Mouse (Mus musculus): ENCODE data around the gene Dpf1. TPM values are rescaled to one million over a fixed set of nuclear protein-coding genes. Genes with fewer than 3 reads are reported as not detected.
A peak's percentile ranks its signal among the peaks of the same experiment; 100 is the strongest.

Dpf1 gene
- total and polyA plus RNA-seq, 3 experiments, result 0.21 to 0.27 TPM; not detected in 1

GRCm38 (mm10) chr7:29294111-29294761, 9.5 kb upstream of the Dpf1 start:
- no peak overlapping the region for H3K9ac ChIP-seq (ENCODE audit: low read depth, low read length)
- no peaks in the 10 kb centered on the region for H3K79me2 ChIP-seq (replicated peaks; ENCODE audit: control insufficient read depth, insufficient read depth, low read length)
- no peaks in the 10 kb centered on the region for H3K27me3 ChIP-seq (ENCODE audit: control insufficient read depth, insufficient read depth, low read length)
- no peak overlapping the region for H3K4me3 ChIP-seq
- H3K27ac ChIP-seq, result no peak overlapping the region; the same call in 1 of the 2 replicates
- peaks cover 3% of the 10 kb centered on the region; the same call in 1 of the 2 replicates for H3K4me1 ChIP-seq (ENCODE audit: control insufficient read depth, insufficient read depth, low read length)
- WGBS, result 79% methylated on average over 13 of the region's 13 CpGs
- no peaks in the 10 kb centered on the region for H3K36me3 ChIP-seq (ENCODE audit: control insufficient read depth, insufficient read depth, low read length)
- no peak for DNase-seq
- TF ChIP-seq EP300 (IDR thresholded peaks at IDR 0.05; ENCODE audit: insufficient read depth, low read depth, low read length) (no peak), CTCF (IDR thresholded peaks at IDR 0.05) (no peak), POLR2A (IDR thresholded peaks at IDR 0.05; ENCODE audit: insufficient read depth, low read depth, low read length) (no peak)
- intact Hi-C loops (cut with DNase I), result no loop called here

DNA sequence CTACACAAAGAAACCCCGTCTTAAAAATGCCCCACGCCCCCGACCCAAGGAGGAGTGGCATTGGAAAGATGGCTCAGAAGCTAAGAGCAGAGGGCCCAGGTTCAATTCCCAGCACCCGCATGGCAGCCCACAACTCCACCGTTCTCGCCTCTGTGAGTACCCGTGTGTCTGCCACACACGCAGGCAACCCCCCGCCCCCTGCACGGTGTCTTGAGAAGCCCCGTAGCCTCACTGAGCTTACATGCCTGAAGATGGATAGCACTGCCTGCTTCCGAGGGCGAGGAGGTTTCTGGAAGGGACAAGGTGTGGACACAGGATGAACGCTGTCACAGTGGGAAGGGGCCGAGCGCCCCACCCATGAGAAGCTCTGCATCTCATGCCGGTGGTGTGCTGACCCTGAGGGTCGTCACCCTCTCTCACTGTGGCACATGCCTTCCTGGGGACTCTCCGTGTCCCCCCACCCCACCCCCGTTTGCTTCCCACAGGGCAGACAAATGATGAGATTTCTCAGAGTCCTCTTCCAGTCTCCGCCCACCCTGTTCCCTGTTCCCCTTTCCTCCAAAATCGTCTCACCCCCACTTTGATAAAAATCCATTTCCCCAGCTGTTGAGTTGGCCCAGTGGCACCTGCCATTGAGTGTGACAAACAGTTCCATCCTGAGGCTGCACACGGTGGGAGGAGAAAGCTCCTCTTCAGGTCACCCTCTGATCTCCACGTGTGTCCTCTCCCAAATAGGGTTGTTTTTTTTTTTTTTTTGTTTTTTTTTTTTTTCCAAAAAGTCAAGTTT, 7.7 kb upstream of the Dpf1 start:
- WGBS, result 69% methylated on average over 24 of the region's 24 CpGs
- Histone ChIP-seq H3K4me1 (ENCODE audit: control insufficient read depth, insufficient read depth, low read length) (peaks cover 3% of the 10 kb centered on the region; the same call in 1 of the 2 replicates), H3K27ac (no peak overlapping the region), H3K27me3 (ENCODE audit: control insufficient read depth, insufficient read depth, low read length) (no peaks in the 10 kb centered on the region), H3K9ac (ENCODE audit: low read depth, low read length) (no peak overlapping the region), H3K36me3 (ENCODE audit: control insufficient read depth, insufficient read depth, low read length) (no peaks in the 10 kb centered on the region), H3K4me3 (no peak overlapping the region), H3K79me2 (replicated peaks; ENCODE audit: control insufficient read depth, insufficient read depth, low read length) (no peaks in the 10 kb centered on the region)
- DNase-seq, result no peak
- TF ChIP-seq POLR2A (IDR thresholded peaks at IDR 0.05; ENCODE audit: insufficient read depth, low read depth, low read length) (peak; percentile 5; the same call in 1 of the 2 replicates), EP300 (IDR thresholded peaks at IDR 0.05; ENCODE audit: insufficient read depth, low read depth, low read length) (no peak)
- intact Hi-C loops (cut with DNase I), result loop anchor here (2.0 kb wide), 2 partner anchors 115 to 245 kb away; partner anchors contain the start of gene Psmd8

DNA sequence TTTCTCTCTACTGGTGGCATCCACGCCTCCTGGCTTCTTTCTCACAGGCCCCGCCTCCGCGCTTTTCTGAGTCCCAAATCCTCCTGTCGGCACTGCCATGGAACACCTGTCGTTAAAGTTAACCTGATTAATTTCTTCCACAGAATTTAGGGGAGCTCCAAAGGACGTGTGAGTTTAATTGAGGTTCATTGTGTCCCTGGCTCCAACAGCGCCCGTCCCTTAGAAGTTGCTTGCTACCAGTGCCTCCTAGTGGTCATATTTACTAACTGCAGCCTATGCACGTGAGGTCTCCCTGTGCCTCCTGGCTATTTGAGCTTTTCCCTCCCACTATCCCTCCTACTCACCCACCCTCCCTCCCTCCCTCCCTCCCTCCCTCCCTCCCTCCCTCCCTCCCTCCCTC, 6.8 kb upstream of the Dpf1 start:
- Histone ChIP-seq H3K79me2 (replicated peaks; ENCODE audit: control insufficient read depth, insufficient read depth, low read length) (no peaks in the 10 kb centered on the region), H3K36me3 (ENCODE audit: control insufficient read depth, insufficient read depth, low read length) (no peaks in the 10 kb centered on the region), H3K27me3 (ENCODE audit: control insufficient read depth, insufficient read depth, low read length) (no peaks in the 10 kb centered on the region), H3K27ac (no peak overlapping the region), H3K9ac (ENCODE audit: low read depth, low read length) (no peak overlapping the region), H3K4me1 (ENCODE audit: control insufficient read depth, insufficient read depth, low read length) (peaks cover 3% of the 10 kb centered on the region; the same call in 1 of the 2 replicates), H3K4me3 (no peak overlapping the region)
- TF ChIP-seq CTCF (IDR thresholded peaks at IDR 0.05), result peak; percentile 77
- TF ChIP-seq POLR2A (IDR thresholded peaks at IDR 0.05; ENCODE audit: insufficient read depth, low read depth, low read length), result no peak
- TF ChIP-seq EP300 (IDR thresholded peaks at IDR 0.05; ENCODE audit: insufficient read depth, low read depth, low read length), result peak; percentile 85; the same call in 1 of the 2 replicates
- DNase-seq, result peak; percentile 56 to 63
- intact Hi-C loops (cut with DNase I), result loop anchor here (1.0 to 2.0 kb wide), 4 partner anchors 50 to 246 kb away; partner anchors contain the start of gene Psmd8
- 12% methylated on average over 10 of the region's 10 CpGs for WGBS

DNA sequence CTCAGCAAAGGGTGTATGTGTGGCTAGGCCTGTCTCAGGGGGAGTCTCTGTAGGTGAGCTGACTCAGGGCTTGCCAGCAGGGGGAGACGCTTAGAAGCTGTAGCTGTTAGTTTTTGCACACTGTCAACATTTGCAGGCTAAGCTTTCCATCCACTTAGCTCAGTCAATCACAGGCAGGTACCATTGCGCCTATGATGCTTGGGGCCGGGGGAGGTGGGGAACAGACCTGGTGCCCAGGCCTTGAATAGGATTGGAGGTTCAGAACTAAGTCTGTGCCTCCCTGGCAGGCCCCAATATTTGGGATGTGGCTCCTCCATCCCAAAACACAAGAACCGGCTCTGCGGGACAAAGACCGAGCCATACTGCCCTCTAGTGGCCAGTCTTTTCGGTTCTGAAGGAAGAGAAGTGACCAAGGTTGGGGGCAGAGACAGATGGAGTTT, 2.6 kb upstream of the Dpf1 start:
- Histone ChIP-seq H3K27ac (no peak overlapping the region), H3K9ac (ENCODE audit: low read depth, low read length) (no peak overlapping the region), H3K4me3 (no peak overlapping the region), H3K27me3 (ENCODE audit: control insufficient read depth, insufficient read depth, low read length) (peaks cover 11% of the 10 kb centered on the region), H3K4me1 (ENCODE audit: control insufficient read depth, insufficient read depth, low read length) (no peaks in the 10 kb centered on the region), H3K36me3 (ENCODE audit: control insufficient read depth, insufficient read depth, low read length) (no peaks in the 10 kb centered on the region), H3K79me2 (replicated peaks; ENCODE audit: control insufficient read depth, insufficient read depth, low read length) (no peaks in the 10 kb centered on the region)
- 3% methylated on average over 7 of the region's 7 CpGs for WGBS
- DNase-seq, result peak; percentile 57 to 70
- TF ChIP-seq POLR2A (IDR thresholded peaks at IDR 0.05; ENCODE audit: insufficient read depth, low read depth, low read length) (no peak), CTCF (IDR thresholded peaks at IDR 0.05) (peak; percentile 86)
- intact Hi-C loops (cut with DNase I), result loop anchor here (5.0 kb wide), 1 partner anchor 319 kb away; the partner anchor contains the start of genes Eif3k and Map4k1

DNA sequence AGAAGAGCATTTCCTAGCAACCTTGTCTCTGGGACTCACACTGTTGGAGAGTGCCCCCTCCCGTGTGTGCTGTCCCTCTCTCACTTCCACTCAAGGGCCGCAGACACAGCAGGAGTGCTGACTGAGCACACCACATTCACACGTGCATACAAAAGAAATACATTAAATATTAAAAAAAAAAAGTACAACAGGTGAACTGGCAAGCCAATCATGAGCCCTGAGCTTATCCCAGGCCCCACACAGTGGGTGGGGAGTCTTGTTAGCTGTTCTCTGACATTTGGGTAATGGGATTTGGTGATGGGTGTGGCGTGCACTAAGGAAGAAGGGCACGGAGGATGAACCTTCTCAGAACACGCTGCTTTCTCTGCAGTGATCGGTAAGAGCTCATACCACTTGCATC, 1.1 kb upstream of the Dpf1 start:
- no peak for TF ChIP-seq EP300 (IDR thresholded peaks at IDR 0.05; ENCODE audit: insufficient read depth, low read depth, low read length)
- TF ChIP-seq POLR2A (IDR thresholded peaks at IDR 0.05; ENCODE audit: insufficient read depth, low read depth, low read length), result no peak
- no peak for TF ChIP-seq CTCF (IDR thresholded peaks at IDR 0.05)
- H3K27ac ChIP-seq, result no peak overlapping the region
- intact Hi-C loops (cut with DNase I), result loop anchor here (5.0 kb wide), 1 partner anchor 320 kb away; the partner anchor contains the start of genes Eif3k and Map4k1
- no peaks in the 10 kb centered on the region for H3K79me2 ChIP-seq (replicated peaks; ENCODE audit: control insufficient read depth, insufficient read depth, low read length)
- no peak for DNase-seq
- peaks cover 1% of the 10 kb centered on the region; the same call in 1 of the 2 replicates for H3K4me1 ChIP-seq (ENCODE audit: control insufficient read depth, insufficient read depth, low read length)
- no peak overlapping the region for H3K4me3 ChIP-seq
- H3K27me3 ChIP-seq (ENCODE audit: control insufficient read depth, insufficient read depth, low read length), result peaks cover 11% of the 10 kb centered on the region
- no peaks in the 10 kb centered on the region for H3K36me3 ChIP-seq (ENCODE audit: control insufficient read depth, insufficient read depth, low read length)
- 52% methylated on average over 7 of the region's 7 CpGs for WGBS
- H3K9ac ChIP-seq (ENCODE audit: low read depth, low read length), result no peak overlapping the region
